Mouse (Mus musculus) liver, postnatal 0 days (tissue): ENCODE results near the gene Cited4.

Experiments used
- CTCF ChIP-seq: sonication (generic); IDR thresholded peaks from 2 replicates; pipeline ENCODE4 v1.5.1; 2016; ENCODE audit warnings: antibody characterized with exemption, low read depth
- EP300 ChIP-seq: IDR thresholded peaks from 2 replicates; pipeline ENCODE4 v1.6.1; 2016; ENCODE audit warnings: antibody characterized with exemption, low read depth, mild to moderate bottlenecking

GRCm38 (mm10) chr4:120667555-120667954 is 1.2 kb downstream of the Cited4 start:
- TF ChIP-seq CTCF: no peak
- TF ChIP-seq EP300: no peak
